Mouse (Mus musculus): ENCODE results near the gene Nfib. TPM values are rescaled to one million over a fixed set of nuclear protein-coding genes. Genes with fewer than 3 reads are reported as not detected.

The Nfib gene
- polyA plus RNA-seq, 1 experiment from 2014 or later = 31.8 TPM

DNA sequence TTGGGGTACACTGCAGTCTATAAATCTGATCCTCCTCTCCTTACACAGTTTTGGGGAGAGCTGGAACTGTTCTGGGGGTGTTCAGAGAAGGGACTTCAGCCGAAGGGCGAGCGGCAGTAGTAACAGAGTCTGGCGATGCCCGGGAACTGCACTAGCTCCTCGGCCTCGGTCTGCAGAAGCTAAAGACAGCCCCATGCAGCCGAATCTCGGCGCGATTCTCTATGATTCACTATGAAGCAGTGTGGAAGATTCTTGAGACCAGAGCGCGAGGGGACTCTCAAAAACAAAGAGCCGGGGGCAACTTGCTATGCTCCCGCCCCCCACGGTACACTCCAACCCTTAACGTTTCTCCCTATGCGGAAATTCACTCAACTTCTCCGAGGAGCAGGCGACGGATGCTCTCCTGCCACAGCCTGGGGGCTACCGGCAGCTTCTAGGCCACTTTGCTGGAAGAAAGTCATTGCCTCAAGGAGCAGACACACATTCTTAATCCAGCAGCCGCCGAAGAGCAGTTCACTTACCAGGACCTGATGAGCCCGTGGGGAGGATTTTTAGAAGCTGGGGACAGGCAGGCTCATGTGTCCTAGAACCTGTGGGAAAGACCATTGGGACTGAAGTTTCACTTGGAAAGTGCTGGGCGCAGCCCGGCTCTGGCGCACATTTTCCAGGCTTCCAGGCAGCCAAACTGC is 168.1 kb downstream of the Nfib start:
- Histone ChIP-seq H3K4me2 (ENCODE audit: low read depth, severe bottlenecking) (peak overlapping the region; percentile 61), H3K36me3 (ENCODE audit: control insufficient read depth, insufficient read depth, low read length) (no peaks in the 10 kb centered on the region; the same call in 1 of the 2 replicates), H3K9ac (ENCODE audit: low read length) (peak overlapping the region; percentile 43), H3K9me3 (ENCODE audit: control insufficient read depth, low read length) (no peaks in the 10 kb centered on the region), H3K4me1 (ENCODE audit: control insufficient read depth, insufficient read depth, low read length) (peaks cover 21% of the 10 kb centered on the region), H3K27me3 (ENCODE audit: control insufficient read depth, insufficient read depth, low read length) (peaks cover 18% of the 10 kb centered on the region), H3K4me3 (ENCODE audit: low read depth, low read length) (peak overlapping the region; percentile 32), H3K27ac (replicated peaks; ENCODE audit: low read depth, low read length) (no peak overlapping the region)
- under 1% methylated on average over 28 of the region's 28 CpGs for WGBS
- ATAC-seq (ENCODE audit: insufficient number of reproducible peaks, low FRiP score, low TSS enrichment, low read depth) = no peak
- DNase-seq (ENCODE audit: low spot score) = peak; percentile 79

DNA sequence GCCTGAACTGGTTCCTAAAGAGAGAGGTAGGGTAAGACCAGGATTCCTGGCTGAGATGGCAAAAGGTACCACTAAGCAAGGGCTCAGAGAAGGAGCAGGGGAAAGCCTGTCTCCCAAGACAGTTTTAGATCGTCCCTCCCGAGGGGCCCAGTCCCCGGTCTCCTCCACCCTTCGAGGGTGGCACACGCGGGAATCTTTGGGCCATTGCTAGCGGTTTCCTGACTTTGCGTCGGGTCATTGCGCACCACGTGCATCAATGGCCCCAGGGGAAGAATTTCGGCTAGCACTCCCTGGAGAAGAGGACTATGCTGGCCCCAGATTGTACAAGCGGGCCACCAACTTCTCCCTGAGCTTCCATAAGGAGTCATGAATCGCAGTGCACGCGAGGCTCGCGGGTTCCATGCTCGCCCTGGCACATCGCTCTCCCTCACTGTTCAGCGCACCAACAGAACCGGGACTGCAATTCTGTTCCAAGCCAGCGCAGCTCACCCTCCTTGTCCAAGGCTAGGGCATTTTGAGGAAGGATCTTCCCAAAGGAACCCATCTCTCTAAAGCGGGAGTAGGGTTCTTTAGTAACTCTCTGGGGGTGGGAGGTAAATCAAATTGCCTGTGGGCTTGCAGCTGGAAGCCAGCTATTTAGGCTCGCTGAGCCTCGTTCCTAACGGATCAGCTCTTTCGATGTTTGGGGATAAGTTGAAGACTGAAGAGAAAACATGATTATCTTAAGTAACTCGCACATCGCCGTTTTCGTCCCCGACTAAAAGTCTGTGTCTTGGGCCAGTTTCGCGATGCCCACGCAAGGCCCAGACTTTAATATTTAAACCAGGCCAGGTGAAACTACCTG is 168.9 kb downstream of the Nfib start:
- Histone ChIP-seq H3K36me3 (ENCODE audit: control insufficient read depth, insufficient read depth, low read length) (no peaks in the 10 kb centered on the region; the same call in 1 of the 2 replicates), H3K27ac (replicated peaks; ENCODE audit: low read depth, low read length) (no peak overlapping the region), H3K4me1 (ENCODE audit: control insufficient read depth, insufficient read depth, low read length) (peaks cover 23% of the 10 kb centered on the region), H3K4me3 (ENCODE audit: low read depth, low read length) (peak overlapping the region; percentile 32), H3K9me3 (ENCODE audit: control insufficient read depth, low read length) (no peaks in the 10 kb centered on the region), H3K27me3 (ENCODE audit: control insufficient read depth, insufficient read depth, low read length) (peaks cover 18% of the 10 kb centered on the region), H3K4me2 (ENCODE audit: low read depth, severe bottlenecking) (peak overlapping the region; percentile 61), H3K9ac (ENCODE audit: low read length) (peak overlapping the region; percentile 43)
- ATAC-seq (ENCODE audit: insufficient number of reproducible peaks, low FRiP score, low TSS enrichment, low read depth) (no peak), DNase-seq (ENCODE audit: low spot score) (peak; percentile 59)
- under 1% methylated on average over 36 of the region's 36 CpGs for WGBS

DNA sequence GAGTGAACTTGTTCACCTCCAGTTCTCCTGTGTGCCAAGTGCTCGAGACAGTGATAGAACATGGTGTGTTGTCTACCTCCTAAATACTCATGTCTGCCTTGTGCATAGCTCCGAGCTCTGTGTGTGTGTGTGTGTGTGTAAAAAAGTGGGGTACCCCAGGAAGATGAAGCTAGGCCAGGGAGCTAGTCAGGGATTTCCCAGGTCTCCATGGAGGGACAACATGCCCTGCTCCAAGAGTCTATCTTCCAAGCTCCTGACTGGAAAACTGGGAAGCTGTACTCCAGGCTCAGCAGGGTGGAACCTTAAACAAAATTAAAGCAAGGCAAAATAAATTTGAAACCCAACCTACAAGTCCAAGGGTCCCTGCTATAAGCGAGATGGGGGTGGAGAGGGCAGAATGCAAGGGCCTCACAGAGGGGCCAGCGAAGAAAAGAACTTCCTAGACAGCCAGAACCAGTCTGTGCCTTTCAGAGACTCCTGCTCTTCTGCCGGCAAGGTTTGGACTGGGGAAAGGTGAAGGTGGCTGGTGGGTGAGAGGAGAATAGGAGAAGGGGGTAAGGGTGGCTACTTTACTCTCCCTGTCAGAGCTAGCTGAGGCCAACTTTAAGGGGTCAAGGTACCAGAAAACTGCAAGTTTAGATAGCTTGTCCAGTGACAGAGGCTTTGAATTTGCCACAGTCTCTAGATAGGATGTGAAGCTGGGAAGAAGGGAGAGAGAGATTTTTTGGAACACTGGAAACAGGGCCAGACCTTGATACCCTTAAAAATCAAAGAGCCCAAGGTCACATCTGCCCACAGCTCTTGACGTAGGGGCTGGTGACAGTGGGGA is 169.7 kb downstream of the Nfib start:
- Histone ChIP-seq H3K4me1 (ENCODE audit: control insufficient read depth, insufficient read depth, low read length) (peaks cover 26% of the 10 kb centered on the region), H3K27me3 (ENCODE audit: control insufficient read depth, insufficient read depth, low read length) (peaks cover 18% of the 10 kb centered on the region), H3K9ac (ENCODE audit: low read length) (no peak overlapping the region), H3K36me3 (ENCODE audit: control insufficient read depth, insufficient read depth, low read length) (no peaks in the 10 kb centered on the region; the same call in 1 of the 2 replicates), H3K4me2 (ENCODE audit: low read depth, severe bottlenecking) (no peak overlapping the region), H3K9me3 (ENCODE audit: control insufficient read depth, low read length) (no peaks in the 10 kb centered on the region), H3K4me3 (ENCODE audit: low read depth, low read length) (no peak overlapping the region), H3K27ac (replicated peaks; ENCODE audit: low read depth, low read length) (no peak overlapping the region)
- ATAC-seq (ENCODE audit: insufficient number of reproducible peaks, low FRiP score, low TSS enrichment, low read depth) (no peak), DNase-seq (ENCODE audit: low spot score) (no peak)
- 31% methylated on average over 6 of the region's 6 CpGs for WGBS

DNA sequence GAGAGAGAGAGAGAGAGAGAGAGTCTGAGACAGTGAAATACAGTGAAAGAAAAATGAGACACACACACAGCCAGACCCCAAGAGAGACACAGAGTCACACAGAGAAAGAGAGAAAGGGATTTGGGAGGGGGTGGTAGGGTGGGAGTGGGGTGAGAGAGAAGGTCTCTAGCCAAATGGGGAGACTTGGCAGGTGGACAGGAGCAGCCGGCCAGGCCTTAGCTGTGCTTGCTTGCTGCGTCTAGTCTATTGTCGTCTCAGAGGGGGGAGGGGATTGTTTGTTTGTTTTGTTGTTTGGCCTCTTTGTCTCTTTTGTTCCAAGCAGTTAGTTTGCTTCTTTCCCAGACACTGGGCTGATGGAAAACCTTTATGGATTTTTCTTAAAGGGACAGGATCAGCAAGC is 172.3 kb downstream of the Nfib start:
- no peak overlapping the region for H3K9ac ChIP-seq (ENCODE audit: low read length)
- peaks cover 18% of the 10 kb centered on the region for H3K27me3 ChIP-seq (ENCODE audit: control insufficient read depth, insufficient read depth, low read length)
- H3K9me3 ChIP-seq (ENCODE audit: control insufficient read depth, low read length) = no peaks in the 10 kb centered on the region
- no peak overlapping the region for H3K4me2 ChIP-seq (ENCODE audit: low read depth, severe bottlenecking)
- no peak overlapping the region for H3K4me3 ChIP-seq (ENCODE audit: low read depth, low read length)
- peaks cover 22% of the 10 kb centered on the region for H3K4me1 ChIP-seq (ENCODE audit: control insufficient read depth, insufficient read depth, low read length)
- H3K36me3 ChIP-seq (ENCODE audit: control insufficient read depth, insufficient read depth, low read length) = no peaks in the 10 kb centered on the region; the same call in 1 of the 2 replicates
- ATAC-seq (ENCODE audit: insufficient number of reproducible peaks, low FRiP score, low TSS enrichment, low read depth) = no peak
- DNase-seq (ENCODE audit: low spot score) = no peak
- no peak overlapping the region for H3K27ac ChIP-seq (replicated peaks; ENCODE audit: low read depth, low read length)
- 35% methylated on average over 3 of the region's 3 CpGs for WGBS

DNA sequence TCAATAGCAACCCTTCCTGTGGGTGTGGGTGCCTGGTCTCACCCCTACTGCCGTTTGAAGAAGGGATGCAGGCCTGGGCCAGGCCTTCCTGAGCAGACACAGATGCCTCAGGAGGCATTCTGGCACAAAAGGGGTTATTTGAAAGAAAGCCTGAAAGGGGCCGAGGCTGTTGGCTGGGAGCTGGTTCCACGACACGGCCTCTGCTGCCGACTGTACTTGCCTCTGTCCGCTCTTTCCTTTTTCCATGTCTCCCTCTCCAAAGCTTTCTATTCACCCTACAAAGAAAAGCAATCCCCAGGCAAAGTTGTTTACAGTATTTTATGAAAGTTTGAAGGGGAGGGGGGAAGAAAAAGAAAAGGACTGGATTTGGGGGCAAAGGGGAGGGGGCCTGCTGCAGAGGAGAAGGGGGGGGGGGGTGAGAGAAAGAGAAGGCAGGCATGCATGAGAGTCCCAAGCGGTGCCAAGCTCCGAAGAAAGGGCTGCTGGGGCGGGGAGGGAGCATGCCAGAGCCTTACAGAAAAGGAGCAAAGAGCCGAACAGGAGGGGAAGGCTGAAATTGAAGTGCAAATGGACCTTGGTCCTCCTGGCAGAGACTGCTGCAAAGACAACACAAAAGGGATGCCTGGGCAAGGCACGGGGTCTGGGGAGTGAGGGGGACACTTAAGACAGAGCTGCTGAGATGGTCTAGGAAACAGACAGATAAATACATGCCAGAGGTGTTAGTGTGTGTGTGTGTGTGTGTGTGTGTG is 172.9 kb downstream of the Nfib start:
- Histone ChIP-seq H3K4me3 (ENCODE audit: low read depth, low read length) (no peak overlapping the region), H3K4me1 (ENCODE audit: control insufficient read depth, insufficient read depth, low read length) (peaks cover 21% of the 10 kb centered on the region), H3K4me2 (ENCODE audit: low read depth, severe bottlenecking) (no peak overlapping the region), H3K36me3 (ENCODE audit: control insufficient read depth, insufficient read depth, low read length) (no peaks in the 10 kb centered on the region; the same call in 1 of the 2 replicates), H3K27ac (replicated peaks; ENCODE audit: low read depth, low read length) (no peak overlapping the region), H3K9ac (ENCODE audit: low read length) (peak overlapping the region; percentile 28; the same call in 1 of the 2 replicates), H3K9me3 (ENCODE audit: control insufficient read depth, low read length) (no peaks in the 10 kb centered on the region), H3K27me3 (ENCODE audit: control insufficient read depth, insufficient read depth, low read length) (peaks cover 18% of the 10 kb centered on the region)
- WGBS = 12% methylated on average over 11 of the region's 11 CpGs
- no peak for ATAC-seq (ENCODE audit: insufficient number of reproducible peaks, low FRiP score, low TSS enrichment, low read depth)
- DNase-seq (ENCODE audit: low spot score) = no peak

DNA sequence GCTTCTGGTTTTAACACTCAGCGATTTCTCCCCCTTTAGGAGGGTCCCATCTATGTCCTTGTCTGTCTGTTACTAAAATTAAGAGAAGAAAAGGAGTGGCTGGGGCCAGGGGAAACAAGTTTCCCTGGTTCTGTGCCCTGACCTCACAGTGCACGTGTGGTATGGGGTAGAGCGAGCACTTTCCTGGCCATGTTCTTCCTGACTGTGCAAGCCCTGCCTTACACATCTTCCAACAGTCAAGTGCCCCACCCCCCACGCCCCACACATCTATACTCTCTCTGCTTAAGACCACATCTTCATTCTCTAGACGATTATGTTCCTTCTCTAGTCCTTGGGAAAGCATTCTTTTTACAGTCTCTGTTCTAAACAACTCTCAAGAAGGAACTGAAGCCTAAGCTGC is 173.6 kb downstream of the Nfib start:
- WGBS = 56% methylated on average over 5 of the region's 5 CpGs
- Histone ChIP-seq H3K27ac (replicated peaks; ENCODE audit: low read depth, low read length) (no peak overlapping the region), H3K4me3 (ENCODE audit: low read depth, low read length) (no peak overlapping the region), H3K4me2 (ENCODE audit: low read depth, severe bottlenecking) (no peak overlapping the region), H3K4me1 (ENCODE audit: control insufficient read depth, insufficient read depth, low read length) (peaks cover 17% of the 10 kb centered on the region), H3K9me3 (ENCODE audit: control insufficient read depth, low read length) (no peaks in the 10 kb centered on the region), H3K36me3 (ENCODE audit: control insufficient read depth, insufficient read depth, low read length) (no peaks in the 10 kb centered on the region; the same call in 1 of the 2 replicates), H3K9ac (ENCODE audit: low read length) (no peak overlapping the region), H3K27me3 (ENCODE audit: control insufficient read depth, insufficient read depth, low read length) (peaks cover 14% of the 10 kb centered on the region)
- DNase-seq (ENCODE audit: low spot score) = no peak
- no peak for ATAC-seq (ENCODE audit: insufficient number of reproducible peaks, low FRiP score, low TSS enrichment, low read depth)

DNA sequence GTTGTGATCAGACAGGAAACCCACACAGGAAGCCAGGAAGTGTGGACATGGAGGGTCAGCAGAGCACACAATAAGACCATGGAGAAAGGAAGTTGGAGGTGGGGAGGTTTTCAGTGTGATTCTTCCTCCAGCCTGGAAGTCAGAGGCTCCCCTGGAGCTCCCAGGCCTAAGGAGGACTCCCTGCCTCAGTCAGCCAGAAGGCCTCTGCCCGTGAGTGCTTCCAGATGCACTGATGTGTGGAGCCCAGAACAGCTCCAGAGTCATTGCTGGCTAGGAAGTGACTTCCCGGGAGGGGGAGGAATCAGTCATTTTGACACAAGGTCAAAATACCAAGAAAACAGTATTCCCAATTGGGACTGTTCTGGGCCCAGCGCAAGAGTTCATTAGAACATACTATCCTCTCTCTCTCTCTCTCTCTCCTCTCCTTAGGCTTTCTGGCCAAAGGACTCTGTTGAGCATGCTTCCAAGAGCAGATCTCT is 174.6 kb downstream of the Nfib start:
- 36% methylated on average over 3 of the region's 3 CpGs for WGBS
- Histone ChIP-seq H3K9ac (ENCODE audit: low read length) (no peak overlapping the region), H3K27ac (replicated peaks; ENCODE audit: low read depth, low read length) (no peak overlapping the region), H3K4me3 (ENCODE audit: low read depth, low read length) (no peak overlapping the region), H3K36me3 (ENCODE audit: control insufficient read depth, insufficient read depth, low read length) (no peaks in the 10 kb centered on the region; the same call in 1 of the 2 replicates), H3K27me3 (ENCODE audit: control insufficient read depth, insufficient read depth, low read length) (peaks cover 6% of the 10 kb centered on the region), H3K9me3 (ENCODE audit: control insufficient read depth, low read length) (no peaks in the 10 kb centered on the region), H3K4me1 (ENCODE audit: control insufficient read depth, insufficient read depth, low read length) (peaks cover 9% of the 10 kb centered on the region), H3K4me2 (ENCODE audit: low read depth, severe bottlenecking) (no peak overlapping the region)
- ATAC-seq (ENCODE audit: insufficient number of reproducible peaks, low FRiP score, low TSS enrichment, low read depth) (no peak), DNase-seq (ENCODE audit: low spot score) (no peak)

All from limb, embryonic 11.5 days (tissue).